27 mouse cellular contexts compared by ENCODE assay signal in the genomic region with DNA sequence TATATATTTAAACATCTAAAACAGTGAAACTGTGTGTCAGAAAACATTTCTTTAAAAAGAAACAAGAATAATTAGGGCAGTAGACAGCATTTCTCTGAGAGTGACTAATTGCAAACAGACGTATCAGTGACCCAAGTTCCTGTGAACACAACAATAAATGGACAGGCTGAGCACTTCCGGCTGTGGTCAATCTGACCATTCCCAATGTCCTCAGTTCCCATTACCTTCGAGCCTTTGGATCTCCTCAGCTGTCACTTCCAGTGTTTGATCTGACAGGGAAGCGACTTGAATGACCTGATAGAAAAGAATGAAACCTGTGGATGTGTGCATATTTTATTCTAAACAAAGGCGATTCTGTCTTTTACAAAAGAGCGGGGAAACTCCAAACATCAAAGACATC. TPM values are rescaled to one million over a fixed set of nuclear protein-coding genes. Genes with fewer than 3 reads are reported as not detected.
DNase-seq lines count a peak whose midpoint lies in the region; ATAC-seq and TF ChIP-seq lines count a peak whose summit lies in the region.
"Had no signal": no experiment of that assay in that cellular context is flagged by ENCODE, and none has a peak within 500 bp of the region (broad histone marks: within the 10 kb centered on the region; RNA-seq: fewer than 3 reads in every experiment).

No protein-coding gene starts in this region.

- H3K36me3 ChIP-seq in heart, postnatal 0 days (replicated peaks; ENCODE audit: control insufficient read depth, insufficient read depth, low read length), result no peaks in the 10 kb centered on the region
- H3K36me3 ChIP-seq in lung, embryonic 14.5 days (ENCODE audit: insufficient read depth), result no peaks in the 10 kb centered on the region
- no peaks in the 10 kb centered on the region for H3K36me3 ChIP-seq in embryonic facial prominence, embryonic 12.5 days
- no peaks in the 10 kb centered on the region for H3K36me3 ChIP-seq in limb, embryonic 13.5 days
- H3K36me3 ChIP-seq: forebrain, embryonic 12.5 days; hindbrain, embryonic 13.5 days; liver, embryonic 13.5 days; midbrain, embryonic 12.5 days had no signal

- no peaks in the 10 kb centered on the region; the same call in 1 of the 2 replicates for H3K4me1 ChIP-seq in heart, postnatal 0 days (ENCODE audit: control insufficient read depth, insufficient read depth)
- peaks cover 18% of the 10 kb centered on the region for H3K4me1 ChIP-seq in lung, embryonic 14.5 days (ENCODE audit: insufficient read depth)
- peaks cover 54% of the 10 kb centered on the region for H3K4me1 ChIP-seq in embryonic facial prominence, embryonic 12.5 days
- H3K4me1 ChIP-seq in limb, embryonic 13.5 days, result peaks cover 69% of the 10 kb centered on the region

- intact Hi-C loops in heart, postnatal 36 days (cut with DNase I), result no loop called here

- TF ChIP-seq EP300 in heart, postnatal 0 days (IDR thresholded peaks at IDR 0.05; ENCODE audit: low read depth), result no peak

- DNase-seq in heart, postnatal 0 days (ENCODE audit: low spot score), result no peak
- no peak for DNase-seq in heart, postnatal 36 days
- DNase-seq in lung, embryonic 14.5 days, result no peak
- no peak for DNase-seq in lung, postnatal 14 days
- DNase-seq in heart, adult 8-10 months (ENCODE audit: low spot score), result no peak
- DNase-seq: adrenal gland, postnatal 14 days; B cell, adult 2 months; cerebellum, adult 11-12 months; cerebellum, postnatal 25 days; gastrocnemius, postnatal 36 days; kidney, adult 18-20 months; liver, embryonic 13.5 days; right cerebral cortex, postnatal 25 days; thymus, postnatal 36 days had no signal

- no peaks in the 10 kb centered on the region for H3K9me3 ChIP-seq in heart, postnatal 0 days (replicated peaks; ENCODE audit: control insufficient read depth, low read length)
- H3K9me3 ChIP-seq in lung, embryonic 14.5 days (ENCODE audit: low read depth, low read length), result no peaks in the 10 kb centered on the region
- H3K9me3 ChIP-seq in embryonic facial prominence, embryonic 12.5 days, result no peaks in the 10 kb centered on the region
- H3K9me3 ChIP-seq in limb, embryonic 13.5 days, result no peaks in the 10 kb centered on the region
- H3K9me3 ChIP-seq: forebrain, embryonic 12.5 days; heart, embryonic 12.5 days; hindbrain, embryonic 13.5 days; liver, embryonic 13.5 days; midbrain, embryonic 12.5 days had no signal

- H3K27ac ChIP-seq in heart, postnatal 0 days (ENCODE audit: low read depth), result 0 out of 2 replicates have a peak overlapping the region, but pooled peaks have one; percentile 3
- peak overlapping the region; percentile 72; the same call in 1 of the 2 replicates for H3K27ac ChIP-seq in lung, embryonic 14.5 days (ENCODE audit: low read depth)
- H3K27ac ChIP-seq in embryonic facial prominence, embryonic 12.5 days, result peak overlapping the region; percentile 86; the same call in 1 of the 2 replicates
- peak overlapping the region; percentile 49; the same call in 1 of the 2 replicates for H3K27ac ChIP-seq in limb, embryonic 13.5 days
- H3K27ac ChIP-seq: liver, embryonic 13.5 days; macrophage had no signal

- ATAC-seq in heart, postnatal 0 days (ENCODE audit: insufficient read depth, low read depth), result no peak
- ATAC-seq in lung, embryonic 14.5 days (ENCODE audit: insufficient read depth), result no peak
- no peak for ATAC-seq in embryonic facial prominence, embryonic 12.5 days (ENCODE audit: insufficient number of reproducible peaks, insufficient read depth, low FRiP score, low TSS enrichment)
- ATAC-seq in limb, embryonic 13.5 days (ENCODE audit: low FRiP score, low read depth), result no peak
- ATAC-seq: activated CD4-positive, CD25-positive, alpha-beta regulatory T cell, adult 4 months; Patski had no signal

- H3K9ac ChIP-seq in heart, postnatal 0 days (replicated peaks; ENCODE audit: low read depth, low read length), result no peak overlapping the region
- no peak overlapping the region for H3K9ac ChIP-seq in lung, embryonic 14.5 days
- no peak overlapping the region for H3K9ac ChIP-seq in embryonic facial prominence, embryonic 12.5 days
- H3K9ac ChIP-seq in limb, embryonic 13.5 days, result no peak overlapping the region
- H3K9ac ChIP-seq: forebrain, embryonic 12.5 days; heart, embryonic 12.5 days; hindbrain, embryonic 13.5 days; liver, embryonic 13.5 days; midbrain, embryonic 12.5 days had no signal

- 78% methylated on average over 6 of the region's 6 CpGs for WGBS in heart, postnatal 0 days
- WGBS in lung, embryonic 14.5 days, result 29% methylated on average over 6 of the region's 6 CpGs
- 26% methylated on average over 6 of the region's 6 CpGs for WGBS in embryonic facial prominence, embryonic 12.5 days
- WGBS in limb, embryonic 13.5 days, result 33% methylated on average over 6 of the region's 6 CpGs

- no peak overlapping the region for H3K4me3 ChIP-seq in heart, postnatal 0 days (ENCODE audit: low read depth, low read length)
- H3K4me3 ChIP-seq in lung, embryonic 14.5 days (ENCODE audit: low read depth, low read length), result no peak overlapping the region
- H3K4me3 ChIP-seq in embryonic facial prominence, embryonic 12.5 days, result no peak overlapping the region
- H3K4me3 ChIP-seq in limb, embryonic 13.5 days, result no peak overlapping the region
- H3K4me3 ChIP-seq: forebrain, embryonic 12.5 days; heart, embryonic 12.5 days; hindbrain, embryonic 13.5 days; liver, embryonic 13.5 days; midbrain, embryonic 12.5 days had no signal

- TF ChIP-seq CTCF in heart, postnatal 0 days (IDR thresholded peaks at IDR 0.05; ENCODE audit: low read depth), result no peak
- TF ChIP-seq CTCF in lung, embryonic 14.5 days (IDR thresholded peaks at IDR 0.05; ENCODE audit: low read depth), result no peak

- H3K27me3 ChIP-seq in heart, postnatal 0 days (ENCODE audit: control insufficient read depth, insufficient read depth, low read length), result no peaks in the 10 kb centered on the region
- no peaks in the 10 kb centered on the region for H3K27me3 ChIP-seq in lung, embryonic 14.5 days (ENCODE audit: insufficient read depth, low read length)
- no peaks in the 10 kb centered on the region for H3K27me3 ChIP-seq in embryonic facial prominence, embryonic 12.5 days
- H3K27me3 ChIP-seq in limb, embryonic 13.5 days, result no peaks in the 10 kb centered on the region
- H3K27me3 ChIP-seq: hindbrain, embryonic 13.5 days; liver, embryonic 13.5 days; midbrain, embryonic 12.5 days; Patski had no signal

- no peak overlapping the region for H3K4me2 ChIP-seq in heart, postnatal 0 days (ENCODE audit: low read depth, low read length)
- no peak overlapping the region for H3K4me2 ChIP-seq in lung, embryonic 14.5 days
- H3K4me2 ChIP-seq in embryonic facial prominence, embryonic 12.5 days (replicated peaks), result no peak overlapping the region
- no peak overlapping the region for H3K4me2 ChIP-seq in limb, embryonic 13.5 days (replicated peaks)
- H3K4me2 ChIP-seq: forebrain, embryonic 12.5 days; heart, embryonic 12.5 days; hindbrain, embryonic 13.5 days; liver, embryonic 13.5 days; midbrain, embryonic 12.5 days had no signal

RNA-seq across cellular contexts. Expression of gene Cpa1, which starts 27.0 kb away (rescaled TPM):
- total RNA-seq in heart, postnatal 0 days (2014; rRNA removed; ENCODE audit: low replicate concordance), result 11.5 and 16.8 TPM in 2 replicates
- polyA plus RNA-seq in heart, postnatal 0 days (2015; fragmentation: Nextera tagmentation; extraction: Ambion mirVana), result 4.4 and 6.2 TPM in 2 replicates
- under 1 TPM in 1 of 2 experiments, not detected in 1; 0.27 TPM for total RNA-seq in heart, postnatal 36 days (2021)
- 1.9 and 3.0 TPM in 2 replicates for polyA plus RNA-seq in lung, embryonic 14.5 days (2014; fragmentation: Nextera tagmentation; extraction: Ambion mirVana)
- 0.22 and 0.29 TPM in 2 replicates for polyA plus RNA-seq in embryonic facial prominence, embryonic 12.5 days (2016; fragmentation: Nextera tagmentation; extraction: Ambion mirVana)
- polyA plus RNA-seq in limb, embryonic 13.5 days (2015; fragmentation: Nextera tagmentation; extraction: Ambion mirVana), result 0.88 and 1.0 TPM in 2 replicates
- under 1 TPM in 2 of 4 experiments, not detected in 2; 0.19 to 0.20 TPM for total RNA-seq in heart, adult 8-10 months (2022)
- total RNA-seq: gastrocnemius, postnatal 36 days; layer of hippocampus, postnatal 14 days; left cerebral cortex, postnatal 10 days had no signal
- polyA plus RNA-seq: activated CD4-positive, CD25-positive, alpha-beta regulatory T cell, adult 4 months; forebrain, embryonic 12.5 days; macrophage; Patski had no signal

RNA-seq across cellular contexts. Expression of gene Cep41, which starts 27.5 kb away (rescaled TPM):
- 1.7 and 4.7 TPM in 2 replicates for total RNA-seq in heart, postnatal 0 days (2014; rRNA removed; ENCODE audit: low replicate concordance)
- 5.7 and 7.5 TPM in 2 replicates for polyA plus RNA-seq in heart, postnatal 0 days (2015; fragmentation: Nextera tagmentation; extraction: Ambion mirVana)
- 1 to 10 TPM; 2.5 to 2.7 TPM for total RNA-seq in heart, postnatal 36 days (2021)
- polyA plus RNA-seq in lung, embryonic 14.5 days (2014; fragmentation: Nextera tagmentation; extraction: Ambion mirVana), result 11.6 and 12.8 TPM in 2 replicates
- polyA plus RNA-seq in embryonic facial prominence, embryonic 12.5 days (2016; fragmentation: Nextera tagmentation; extraction: Ambion mirVana), result 23.8 and 26.3 TPM in 2 replicates
- polyA plus RNA-seq in limb, embryonic 13.5 days (2015; fragmentation: Nextera tagmentation; extraction: Ambion mirVana), result 52.3 and 55.4 TPM in 2 replicates
- 1 to 10 TPM; 1.5 to 3.4 (median 2.1) TPM for total RNA-seq in heart, adult 8-10 months (2022)

RNA-seq across cellular contexts. Expression of gene Cpa5, which starts 55.2 kb away (rescaled TPM):
- 0.46 and 1.6 TPM in 2 replicates for total RNA-seq in heart, postnatal 0 days (2014; rRNA removed; ENCODE audit: low replicate concordance)
- 0.32 and 0.67 TPM in 2 replicates for polyA plus RNA-seq in heart, postnatal 0 days (2015; fragmentation: Nextera tagmentation; extraction: Ambion mirVana)
- total RNA-seq in heart, postnatal 36 days (2021), result not detected
- 0.11 TPM in 1 of 2 replicates, not detected in the other for polyA plus RNA-seq in lung, embryonic 14.5 days (2014; fragmentation: Nextera tagmentation; extraction: Ambion mirVana)
- polyA plus RNA-seq in embryonic facial prominence, embryonic 12.5 days (2016; fragmentation: Nextera tagmentation; extraction: Ambion mirVana), result 0.22 and 0.33 TPM in 2 replicates
- polyA plus RNA-seq in limb, embryonic 13.5 days (2015; fragmentation: Nextera tagmentation; extraction: Ambion mirVana), result 0.33 and 0.79 TPM in 2 replicates
- not detected for total RNA-seq in heart, adult 8-10 months (2022)
- total RNA-seq: adrenal gland, postnatal 14 days; gastrocnemius, postnatal 36 days; layer of hippocampus, postnatal 14 days; left cerebral cortex, postnatal 10 days had no signal
- polyA plus RNA-seq: activated CD4-positive, CD25-positive, alpha-beta regulatory T cell, adult 4 months; hindbrain, embryonic 13.5 days; large intestine, adult 2 months; liver, embryonic 13.5 days; macrophage; neural tube, embryonic 14.5 days had no signal

RNA-seq across cellular contexts. Expression of gene Mest, which starts 57.3 kb away (rescaled TPM):
- 717 and 1,330 TPM in 2 replicates for total RNA-seq in heart, postnatal 0 days (2014; rRNA removed; ENCODE audit: low replicate concordance)
- polyA plus RNA-seq in heart, postnatal 0 days (2015; fragmentation: Nextera tagmentation; extraction: Ambion mirVana), result 664 and 669 TPM in 2 replicates
- total RNA-seq in heart, postnatal 36 days (2021), result 10 to 100 TPM; 12.0 to 15.5 TPM
- polyA plus RNA-seq in lung, embryonic 14.5 days (2014; fragmentation: Nextera tagmentation; extraction: Ambion mirVana), result 1,596 and 1,677 TPM in 2 replicates
- 1,207 and 1,222 TPM in 2 replicates for polyA plus RNA-seq in embryonic facial prominence, embryonic 12.5 days (2016; fragmentation: Nextera tagmentation; extraction: Ambion mirVana)
- 1,770 and 1,957 TPM in 2 replicates for polyA plus RNA-seq in limb, embryonic 13.5 days (2015; fragmentation: Nextera tagmentation; extraction: Ambion mirVana)
- total RNA-seq in heart, adult 8-10 months (2022), result 1 to 10 TPM; 3.2 to 9.2 (median 7.6) TPM

Comparison
In these comparisons a context has a peak if more than half of its experiments do, and no peak if none do; other contexts are left out.
1. H3K27ac ChIP-seq: peak in every context shown above with its lines; median percentile 86 in embryonic facial prominence, embryonic 12.5 days; 72 in lung, embryonic 14.5 days; 49 in limb, embryonic 13.5 days; 3 in heart, postnatal 0 days.